Mouse (Mus musculus): Measurements from ENCODE around the gene Apol10a.
A peak's percentile ranks its signal among the peaks of the same experiment; 100 is the strongest.
"Not testable (repeated sequence)": the region's sequence is repeated elsewhere in the genome, so short reads cannot be mapped to it uniquely, and the experiment has no call there.

Gene Apol10a

GRCm38 (mm10) chr15:77476693-77477092 is at the start of gene Apol10a:
TSS of gene Apol10a (plus strand) at chr15:77477047.
- not testable (repeated sequence) for DNase-seq (ENCODE audit: low read depth)

GRCm38 (mm10) chr15:77428690-77429448 is 48.0 kb upstream of the Apol10a start:
- DNase-seq (ENCODE audit: low read depth) = not testable (repeated sequence)

GRCm38 (mm10) chr15:77444746-77445145 is 32.1 kb upstream of the Apol10a start:
- not testable (repeated sequence) for DNase-seq (ENCODE audit: low read depth)

GRCm38 (mm10) chr15:77445668-77446067 is 31.2 kb upstream of the Apol10a start:
- DNase-seq (ENCODE audit: low read depth) = not testable (repeated sequence)

- not testable (repeated sequence) for DNase-seq (ENCODE audit: low read depth)
These were observed 29.5 kb upstream of the Apol10a start, which contains the start of gene Apol7b for GRCm38 (mm10) chr15:77447392-77447791. TSS of gene Apol7b (minus strand) at chr15:77447492.

- DNase-seq (ENCODE audit: low read depth) = not testable (repeated sequence)
These were observed 26.9 kb upstream of the Apol10a start for GRCm38 (mm10) chr15:77449927-77450326.

- DNase-seq (ENCODE audit: low read depth) = not testable (repeated sequence)
These were observed 2.0 kb upstream of the Apol10a start for GRCm38 (mm10) chr15:77474699-77475390.

- no peak for DNase-seq (ENCODE audit: low read depth)
These were observed 5.4 kb downstream of the Apol10a start for GRCm38 (mm10) chr15:77482140-77482794.

GRCm38 (mm10) chr15:77493181-77493580 is 16.3 kb downstream of the Apol10a start:
- DNase-seq (ENCODE audit: low read depth) = not testable (repeated sequence)

GRCm38 (mm10) chr15:77494694-77495093 is 17.8 kb downstream of the Apol10a start:
- DNase-seq (ENCODE audit: low read depth) = not testable (repeated sequence)

GRCm38 (mm10) chr15:77507966-77508365 is 31.1 kb downstream of the Apol10a start, which contains the start of gene Apol11a:
TSS of gene Apol11a (plus strand) at chr15:77508271.
- DNase-seq (ENCODE audit: low read depth) = not testable (repeated sequence)

GRCm38 (mm10) chr15:77520596-77520995 is 43.7 kb downstream of the Apol10a start:
- DNase-seq (ENCODE audit: low read depth) = not testable (repeated sequence)

- DNase-seq (ENCODE audit: low read depth) = peak; percentile 9
These were observed 46.5 kb downstream of the Apol10a start for GRCm38 (mm10) chr15:77523186-77523843.

GRCm38 (mm10) chr15:77533216-77533615 is 56.4 kb downstream of the Apol10a start, which contains the start of gene Apol7c:
TSS of gene Apol7c (minus strand) at chr15:77533316.
- DNase-seq (ENCODE audit: low read depth) = no peak

- not testable (repeated sequence) for DNase-seq (ENCODE audit: low read depth)
These were observed 62.4 kb downstream of the Apol10a start for GRCm38 (mm10) chr15:77539221-77539620.

All from fibroblast of lung, adult 2 months (primary cell).